Mouse (Mus musculus): ENCODE results near the gene Plekha7. TPM values are rescaled to one million over a fixed set of nuclear protein-coding genes. Genes with fewer than 3 reads are reported as not detected.

Gene Plekha7
- 3.6 TPM for polyA plus RNA-seq (2014; fragmentation: Illumina TruSeq; extraction: RNeasy Lipid Tissue Mini Kit (QIAGEN cat#74804); ENCODE audit: low read depth, low replicate concordance)

DNA sequence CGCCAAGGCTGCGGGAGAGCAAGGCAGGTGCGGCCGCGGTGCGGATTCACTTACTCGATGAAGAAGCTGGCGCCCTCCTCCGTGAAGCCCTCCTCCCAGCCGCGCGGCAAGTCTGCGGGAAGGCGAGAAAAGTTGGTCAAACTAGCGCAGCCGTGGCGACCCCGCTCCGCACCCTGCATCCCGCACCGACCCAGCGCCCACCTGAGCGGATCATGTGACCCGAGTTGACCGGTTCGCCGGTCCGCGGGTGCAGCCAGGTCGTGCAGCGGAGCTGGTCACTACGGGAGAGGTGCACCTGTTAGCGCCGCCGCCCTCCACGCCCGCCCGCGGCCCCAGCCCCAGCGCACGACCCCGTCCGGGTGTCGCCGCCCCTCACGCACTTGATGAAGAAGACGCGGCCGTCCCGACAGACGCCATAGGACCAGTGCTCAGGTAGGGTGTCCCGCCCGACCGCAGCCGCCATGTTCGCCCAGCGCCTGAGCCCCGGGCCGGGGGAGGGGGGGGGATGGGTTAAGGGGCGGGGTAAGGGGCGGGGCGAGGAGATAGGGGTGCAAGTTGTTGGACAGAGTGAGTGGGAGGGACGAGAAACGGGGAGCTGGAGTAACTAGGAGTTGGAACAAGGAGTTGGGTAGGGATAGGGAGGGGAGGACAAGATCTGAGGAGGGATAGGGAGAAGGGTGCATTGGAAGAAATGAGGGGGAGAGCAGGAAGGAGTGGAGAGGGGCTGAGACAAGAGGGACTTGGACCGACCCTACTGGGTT is at the start of gene Plekha7:
Gene Plekha7 (minus strand): TSS at position 506 of the 761 bp plus-strand sequence.

DNA sequence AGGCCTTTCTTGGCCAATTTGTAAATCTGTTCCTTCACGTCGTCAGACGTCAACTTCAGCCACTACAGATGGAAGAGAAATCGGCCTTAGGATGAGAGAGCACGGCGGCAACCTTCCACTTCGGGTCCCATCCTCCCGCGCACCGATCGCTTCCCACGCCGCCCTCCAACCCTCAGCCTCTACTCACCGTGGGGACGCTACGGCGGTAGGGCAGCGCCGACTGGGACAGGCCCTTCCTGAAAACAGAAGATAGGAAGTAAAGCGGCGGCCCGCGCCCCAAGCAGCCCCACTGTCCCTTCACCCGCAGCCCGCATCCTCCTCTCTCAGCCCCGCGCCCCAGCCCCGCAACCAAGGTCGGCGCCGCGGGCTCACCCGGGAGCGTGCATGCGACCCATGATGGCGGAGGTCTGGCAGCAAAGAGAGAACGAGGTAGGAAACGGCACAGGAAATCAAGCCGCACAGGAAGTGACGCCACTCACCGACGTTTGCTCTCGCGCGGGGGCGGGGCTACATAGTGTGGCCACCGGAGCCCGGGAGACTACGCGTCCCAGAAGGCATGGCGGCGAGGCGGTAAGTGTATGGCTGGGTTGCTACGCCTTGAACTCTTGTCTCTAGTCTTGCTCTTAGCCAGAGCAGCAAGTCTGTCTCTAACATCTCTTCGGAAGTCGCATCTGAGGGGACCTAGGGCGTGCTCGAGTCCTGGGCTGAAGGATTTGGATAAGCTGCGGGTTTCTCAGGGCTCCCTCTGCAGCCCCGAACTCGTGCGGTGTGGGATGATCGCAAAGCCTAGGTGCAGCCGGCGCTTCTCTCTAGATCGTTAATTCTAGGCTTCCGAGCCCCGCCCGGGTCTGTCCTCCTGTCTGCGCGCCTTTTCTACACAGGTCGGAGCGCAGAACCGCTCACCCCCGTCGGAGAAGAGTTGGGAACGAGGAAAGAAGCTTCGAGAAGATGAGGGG is 25.8 kb upstream of the Plekha7 start, which contains the start of gene Rps13:
Gene Rps13 (minus strand): TSS at position 483 of the 956 bp plus-strand sequence.

DNA sequence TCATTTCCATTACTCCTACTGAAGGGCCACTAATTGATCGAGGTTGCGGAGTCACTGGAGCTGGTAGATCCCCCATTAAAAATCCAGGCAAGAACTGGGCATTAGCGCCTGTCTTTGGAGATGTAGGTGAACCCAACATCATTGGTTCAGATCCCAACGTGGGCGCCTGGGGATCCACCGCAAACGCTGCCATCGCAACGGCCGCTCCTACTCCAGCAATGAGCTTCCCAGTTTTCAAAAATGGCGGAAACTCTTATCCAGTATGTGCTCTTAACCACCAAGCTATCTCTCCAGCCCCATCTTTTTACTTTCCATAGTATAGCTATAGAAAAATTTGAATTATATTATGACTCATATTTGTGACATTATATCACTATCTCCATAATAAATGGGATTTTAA is 223.8 kb downstream of the Plekha7 start, which contains the start of gene Gm4353:
Gene Gm4353 (minus strand): TSS at position 270 of the 400 bp plus-strand sequence.

Other genes with a start within 250 kb of the Plekha7 start
- gene Gm4353, start 223.7 kb downstream of the Plekha7 start, polyA plus RNA-seq (2014; fragmentation: Illumina TruSeq; extraction: RNeasy Lipid Tissue Mini Kit (QIAGEN cat#74804); ENCODE audit: low read depth, low replicate concordance), result 3.7 TPM
- gene Rps13, start 25.8 kb upstream of the Plekha7 start, polyA plus RNA-seq (2014; fragmentation: Illumina TruSeq; extraction: RNeasy Lipid Tissue Mini Kit (QIAGEN cat#74804); ENCODE audit: low read depth, low replicate concordance), result 509 TPM
- gene Pik3c2a, start 135.1 kb upstream of the Plekha7 start, polyA plus RNA-seq (2014; fragmentation: Illumina TruSeq; extraction: RNeasy Lipid Tissue Mini Kit (QIAGEN cat#74804); ENCODE audit: low read depth, low replicate concordance), result 64.1 TPM
- 67.3 TPM for gene Nucb2, start 196.0 kb upstream of the Plekha7 start, polyA plus RNA-seq (2014; fragmentation: Illumina TruSeq; extraction: RNeasy Lipid Tissue Mini Kit (QIAGEN cat#74804); ENCODE audit: low read depth, low replicate concordance)

Data from testis, adult 10 weeks (tissue).